Mouse (Mus musculus) inflammation-experienced regulatory T-cells (primary cell): ENCODE data around the gene Cd28. TPM values are rescaled to one million over a fixed set of nuclear protein-coding genes. Genes with fewer than 3 reads are reported as not detected.

Experiments
- polyA plus RNA-seq, 2 experiments: library from polyadenylated mRNA; unstranded; fragments of 100-300 nt; shearing (Covaris generic); gene quantifications; one replicate each; pipeline ENCODE4 v1.2.1; 2017

The Cd28 gene
- 100 to 1,000 TPM; 170 to 177 TPM for polyA plus RNA-seq

DNA sequence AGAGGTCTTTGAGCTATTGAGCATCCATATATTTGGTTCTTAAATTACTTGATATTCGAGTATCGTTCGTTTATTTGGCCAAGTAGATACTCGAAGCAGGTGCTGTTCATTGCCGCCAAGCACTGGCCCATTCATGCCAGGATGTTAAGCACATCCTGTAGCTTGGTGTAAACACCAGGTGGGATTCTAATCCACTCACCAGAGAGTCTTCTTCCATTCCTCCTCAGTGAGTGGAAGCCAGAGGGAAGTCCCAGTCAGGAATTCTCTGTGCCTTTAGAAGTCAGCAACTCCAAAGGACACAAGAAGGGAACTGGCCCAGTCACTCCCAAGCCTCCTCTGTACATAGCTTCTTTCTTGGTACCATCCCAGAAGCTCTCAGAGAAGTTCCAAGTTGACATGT lies at the start of gene Cd28:
Cd28 (plus strand) TSS at position 234 of the 400 bp plus-strand sequence.

Other genes starting within 250 kb of the Cd28 start
- gene Raph1, start 149.7 kb upstream of the Cd28 start, polyA plus RNA-seq, result 1 to 10 TPM; 6.9 to 8.5 TPM
- 100 to 1,000 TPM in 1 of 2 experiments, 10 to 100 TPM in 1; 81.5 to 348 TPM for gene Ctla4, start 170.2 kb downstream of the Cd28 start, polyA plus RNA-seq